Mouse (Mus musculus) neural tube, embryonic 15.5 days (tissue): ENCODE results near the gene Gm13271. TPM values are rescaled to one million over a fixed set of nuclear protein-coding genes. Genes with fewer than 3 reads are reported as not detected.
A peak's percentile ranks its signal among the peaks of the same experiment; 100 is the strongest.
"Not testable (repeated sequence)": the region's sequence is repeated elsewhere in the genome, so short reads cannot be mapped to it uniquely, and the experiment has no call there.

ENCODE experiments used
- ATAC-seq: fragments of 200-750 bp; cut with Nextera tagmentation; 2 replicates; pipeline ENCODE4 v1.8.0; 2017; ENCODE audit warnings: mild to moderate bottlenecking, moderate TSS enrichment, moderate library complexity; ENCODE audit not compliant: low FRiP score
- H3K27ac ChIP-seq: fragments of 300-500 bp; sonication (generic); replicated peaks from 2 replicates; pipeline ENCODE4 v1.5.1; 2015; ENCODE audit warnings: mild to moderate bottlenecking, inconsistent platforms
- H3K27me3 ChIP-seq: fragments of 300-500 bp; sonication (generic); replicated peaks from 2 replicates; pipeline ENCODE4 v1.6.1; 2015; ENCODE audit warnings: inconsistent platforms
- H3K36me3 ChIP-seq: fragments of 300-500 bp; sonication (generic); 2 replicates; pipeline ENCODE4 v1.6.1; 2015; ENCODE audit warnings: inconsistent platforms
- H3K4me1 ChIP-seq: fragments of 300-500 bp; sonication (generic); 2 replicates; pipeline ENCODE4 v1.6.1; 2015; ENCODE audit warnings: inconsistent platforms
- H3K4me2 ChIP-seq: fragments of 300-500 bp; sonication (generic); 2 replicates; pipeline ENCODE4 v1.6.1; 2015; ENCODE audit warnings: inconsistent platforms, mild to moderate bottlenecking, moderate library complexity
- H3K4me3 ChIP-seq: fragments of 300-500 bp; sonication (generic); replicated peaks from 2 replicates; pipeline ENCODE4 v1.5.1; 2015; ENCODE audit warnings: mild to moderate bottlenecking, inconsistent platforms
- H3K9ac ChIP-seq: fragments of 300-500 bp; sonication (generic); replicated peaks from 2 replicates; pipeline ENCODE4 v1.6.1; 2015; ENCODE audit warnings: mild to moderate bottlenecking, inconsistent platforms
- H3K9me3 ChIP-seq: fragments of 300-500 bp; sonication (generic); replicated peaks from 2 replicates; pipeline ENCODE4 v1.6.1; 2016; ENCODE audit warnings: inconsistent platforms
- WGBS: fragments of 180-500 bp; shearing (Covaris S2); methylation state at CpG from one replicate; pipeline ENCODE4 v1.1.7; 2015; ENCODE audit warnings: mixed read lengths; 5-methylcytosine and 5-hydroxymethylcytosine counted together
- polyA plus RNA-seq: library from polyadenylated mRNA; unstranded; fragments of >200 nt; fragmentation: Nextera tagmentation; extraction: Ambion mirVana; gene quantifications from 2 replicates; pipeline ENCODE4 v1.2.1, GENCODE M21; 2015

The Gm13271 gene
- polyA plus RNA-seq, 1 experiment from 2014 or later: not detected

DNA sequence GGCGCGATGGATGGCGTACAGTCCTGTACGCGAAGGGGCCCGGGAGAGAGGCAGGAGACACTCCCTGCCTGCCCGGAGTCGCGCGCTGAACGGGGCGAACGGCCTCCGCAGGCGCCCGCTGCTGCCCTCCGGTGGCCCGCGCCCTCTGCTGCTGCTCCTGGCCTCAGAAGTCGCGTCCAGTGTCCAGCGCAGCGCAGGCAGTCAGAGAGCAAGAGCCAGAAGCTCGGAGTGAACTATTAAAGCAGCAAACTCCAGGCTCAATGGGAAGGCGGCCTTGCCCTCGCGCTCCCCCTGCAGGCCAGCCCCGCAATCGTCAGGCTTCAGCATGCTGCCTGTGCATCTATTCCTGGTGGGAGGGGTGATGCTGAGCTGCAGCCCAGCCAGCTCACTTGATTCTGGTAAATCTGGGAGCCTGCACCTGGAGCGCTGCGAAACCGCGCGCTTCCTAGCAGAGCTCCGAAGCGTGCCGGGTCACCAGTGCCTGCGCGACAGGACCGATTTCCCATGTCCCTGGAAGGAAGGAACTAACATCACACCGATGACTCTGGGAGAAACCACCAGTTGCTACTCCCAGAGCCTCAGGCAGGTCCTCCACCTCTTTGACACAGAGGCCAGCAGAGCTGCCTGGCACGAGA lies 8.8 kb downstream of the Gm13271 start:
- 4% methylated on average over 28 of the region's 42 CpGs for WGBS
- H3K36me3 ChIP-seq, ATAC-seq, H3K4me1 ChIP-seq, H3K27ac ChIP-seq, H3K9me3 ChIP-seq, H3K9ac ChIP-seq, H3K27me3 ChIP-seq: not testable (repeated sequence)
- H3K4me3 ChIP-seq: peak overlapping the region; percentile 38
- peak overlapping the region; percentile 62 for H3K4me2 ChIP-seq

DNA sequence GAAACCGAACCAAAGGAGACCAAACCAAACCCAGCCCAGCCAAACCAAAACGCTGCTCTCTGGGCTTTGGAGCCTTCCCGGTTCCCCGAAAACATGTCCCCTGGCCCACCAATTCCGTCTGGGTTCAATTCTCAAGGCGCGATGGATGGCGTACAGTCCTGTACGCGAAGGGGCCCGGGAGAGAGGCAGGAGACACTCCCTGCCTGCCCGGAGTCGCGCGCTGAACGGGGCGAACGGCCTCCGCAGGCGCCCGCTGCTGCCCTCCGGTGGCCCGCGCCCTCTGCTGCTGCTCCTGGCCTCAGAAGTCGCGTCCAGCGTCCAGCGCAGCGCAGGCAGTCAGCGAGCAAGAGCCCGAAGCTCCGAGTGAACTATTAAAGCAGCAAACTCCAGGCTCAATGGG lies 18.9 kb downstream of the Gm13271 start, which contains the start of gene Gm13290:
TSS of gene Gm13290 (plus strand) at position 301 of the 400 bp plus-strand sequence.
- not testable (repeated sequence) for H3K27ac ChIP-seq, H3K4me2 ChIP-seq, H3K4me3 ChIP-seq, H3K9ac ChIP-seq, H3K27me3 ChIP-seq, H3K9me3 ChIP-seq, H3K4me1 ChIP-seq, H3K36me3 ChIP-seq, ATAC-seq
- WGBS: no CpG with 5 or more reads among the region's 32 CpGs

DNA sequence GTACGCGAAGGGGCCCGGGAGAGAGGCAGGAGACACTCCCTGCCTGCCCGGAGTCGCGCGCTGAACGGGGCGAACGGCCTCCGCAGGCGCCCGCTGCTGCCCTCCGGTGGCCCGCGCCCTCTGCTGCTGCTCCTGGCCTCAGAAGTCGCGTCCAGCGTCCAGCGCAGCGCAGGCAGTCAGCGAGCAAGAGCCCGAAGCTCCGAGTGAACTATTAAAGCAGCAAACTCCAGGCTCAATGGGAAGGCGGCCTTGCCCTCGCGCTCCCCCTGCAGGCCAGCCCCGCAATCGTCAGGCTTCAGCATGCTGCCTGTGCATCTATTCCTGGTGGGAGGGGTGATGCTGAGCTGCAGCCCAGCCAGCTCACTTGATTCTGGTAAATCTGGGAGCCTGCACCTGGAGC lies 22.0 kb downstream of the Gm13271 start, which contains the start of gene Gm13289:
TSS of gene Gm13289 (plus strand) at position 301 of the 400 bp plus-strand sequence.
- not testable (repeated sequence) for H3K4me3 ChIP-seq, H3K27me3 ChIP-seq, H3K9me3 ChIP-seq, H3K4me2 ChIP-seq, H3K36me3 ChIP-seq, ATAC-seq, H3K27ac ChIP-seq, H3K4me1 ChIP-seq, H3K9ac ChIP-seq
- no CpG with 5 or more reads among the region's 29 CpGs for WGBS

DNA sequence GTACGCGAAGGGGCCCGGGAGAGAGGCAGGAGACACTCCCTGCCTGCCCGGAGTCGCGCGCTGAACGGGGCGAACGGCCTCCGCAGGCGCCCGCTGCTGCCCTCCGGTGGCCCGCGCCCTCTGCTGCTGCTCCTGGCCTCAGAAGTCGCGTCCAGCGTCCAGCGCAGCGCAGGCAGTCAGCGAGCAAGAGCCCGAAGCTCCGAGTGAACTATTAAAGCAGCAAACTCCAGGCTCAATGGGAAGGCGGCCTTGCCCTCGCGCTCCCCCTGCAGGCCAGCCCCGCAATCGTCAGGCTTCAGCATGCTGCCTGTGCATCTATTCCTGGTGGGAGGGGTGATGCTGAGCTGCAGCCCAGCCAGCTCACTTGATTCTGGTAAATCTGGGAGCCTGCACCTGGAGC lies 24.9 kb downstream of the Gm13271 start, which contains the start of gene Gm13272:
TSS of gene Gm13272 (plus strand) at position 301 of the 400 bp plus-strand sequence.
- H3K27me3 ChIP-seq, H3K4me1 ChIP-seq, H3K9me3 ChIP-seq, H3K4me3 ChIP-seq, H3K9ac ChIP-seq, H3K4me2 ChIP-seq, H3K36me3 ChIP-seq, ATAC-seq, H3K27ac ChIP-seq: not testable (repeated sequence)
- no CpG with 5 or more reads among the region's 29 CpGs for whole genome bisulfite sequencing

DNA sequence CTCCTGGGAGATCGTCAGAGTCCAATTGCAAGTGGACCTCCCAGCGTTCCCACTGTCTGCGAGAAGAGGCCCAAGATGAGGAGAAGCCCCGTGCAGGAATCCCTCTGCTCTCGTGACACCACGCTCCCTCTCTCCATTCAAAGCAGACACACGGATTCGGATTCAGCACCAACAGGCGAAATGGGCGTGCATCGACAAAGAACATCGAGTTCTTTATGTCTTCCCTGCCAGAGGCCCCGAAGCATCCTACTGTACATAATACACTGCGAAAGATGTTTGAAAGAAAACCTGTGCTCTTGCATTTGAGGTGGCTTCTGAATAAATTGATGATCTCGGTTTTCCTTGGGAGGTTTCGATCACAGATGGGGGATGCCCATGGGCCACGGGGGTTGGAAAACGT lies 25.7 kb downstream of the Gm13271 start:
- H3K4me3 ChIP-seq, H3K36me3 ChIP-seq, H3K27ac ChIP-seq, H3K9me3 ChIP-seq, H3K4me1 ChIP-seq, ATAC-seq, H3K27me3 ChIP-seq, H3K4me2 ChIP-seq, H3K9ac ChIP-seq: not testable (repeated sequence)
- 50% methylated on average over 15 of the region's 18 CpGs for WGBS

DNA sequence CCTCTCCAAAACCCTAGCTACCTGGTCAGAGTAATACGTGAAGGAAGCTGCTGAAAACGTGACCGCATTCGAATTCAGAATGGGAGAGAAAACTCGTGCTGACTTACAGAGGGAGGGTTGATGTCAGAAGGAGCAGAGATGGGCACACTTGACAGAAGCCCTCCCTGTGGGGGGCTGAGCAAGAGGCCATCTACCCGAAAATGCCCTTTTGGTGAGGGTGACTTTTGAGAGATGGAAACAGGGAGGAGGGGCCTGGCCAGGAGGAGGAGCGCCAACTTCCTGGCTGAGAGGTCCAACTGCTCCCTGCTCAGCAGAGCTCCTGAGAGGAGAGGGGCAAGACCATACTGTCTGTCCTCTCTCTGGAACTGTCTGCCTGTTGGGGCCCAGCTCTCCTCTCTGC lies 27.2 kb downstream of the Gm13271 start, which contains the start of gene Ifnz:
TSS of gene Ifnz (plus strand) at position 301 of the 400 bp plus-strand sequence.
- not testable (repeated sequence) for H3K9ac ChIP-seq, H3K4me1 ChIP-seq, H3K27me3 ChIP-seq, H3K27ac ChIP-seq, H3K9me3 ChIP-seq, ATAC-seq, H3K36me3 ChIP-seq
- peak within 1 kb of the TSS; percentile 50 for H3K4me2 ChIP-seq
- 32% methylated on average over 4 of the region's 7 CpGs for WGBS
- H3K4me3 ChIP-seq: peak within 1 kb of the TSS; percentile 14; the same call in 1 of the 2 replicates

DNA sequence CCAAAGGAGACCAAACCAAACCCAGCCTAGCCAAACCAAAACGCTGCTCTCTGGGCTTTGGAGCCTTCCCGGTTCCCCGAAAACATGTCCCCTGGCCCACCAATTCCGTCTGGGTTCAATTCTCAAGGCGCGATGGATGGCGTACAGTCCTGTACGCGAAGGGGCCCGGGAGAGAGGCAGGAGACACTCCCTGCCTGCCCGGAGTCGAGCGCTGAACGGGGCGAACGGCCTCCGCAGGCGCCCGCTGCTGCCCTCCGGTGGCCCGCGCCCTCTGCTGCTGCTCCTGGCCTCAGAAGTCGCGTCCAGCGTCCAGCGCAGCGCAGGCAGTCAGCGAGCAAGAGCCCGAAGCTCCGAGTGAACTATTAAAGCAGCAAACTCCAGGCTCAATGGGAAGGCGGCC lies 27.7 kb downstream of the Gm13271 start:
- H3K9me3 ChIP-seq, ATAC-seq, H3K9ac ChIP-seq, H3K4me1 ChIP-seq, H3K27ac ChIP-seq, H3K27me3 ChIP-seq, H3K36me3 ChIP-seq: not testable (repeated sequence)
- peak overlapping the region; percentile 50 for H3K4me2 ChIP-seq
- peak overlapping the region; percentile 14; the same call in 1 of the 2 replicates for H3K4me3 ChIP-seq
- WGBS: 3% methylated on average over 3 of the region's 31 CpGs

DNA sequence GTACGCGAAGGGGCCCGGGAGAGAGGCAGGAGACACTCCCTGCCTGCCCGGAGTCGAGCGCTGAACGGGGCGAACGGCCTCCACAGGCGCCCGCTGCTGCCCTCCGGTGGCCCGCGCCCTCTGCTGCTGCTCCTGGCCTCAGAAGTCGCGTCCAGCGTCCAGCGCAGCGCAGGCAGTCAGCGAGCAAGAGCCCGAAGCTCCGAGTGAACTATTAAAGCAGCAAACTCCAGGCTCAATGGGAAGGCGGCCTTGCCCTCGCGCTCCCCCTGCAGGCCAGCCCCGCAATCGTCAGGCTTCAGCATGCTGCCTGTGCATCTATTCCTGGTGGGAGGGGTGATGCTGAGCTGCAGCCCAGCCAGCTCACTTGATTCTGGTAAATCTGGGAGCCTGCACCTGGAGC lies 30.7 kb downstream of the Gm13271 start, which contains the start of gene Gm13276:
TSS of gene Gm13276 (plus strand) at position 301 of the 400 bp plus-strand sequence.
- not testable (repeated sequence) for H3K4me1 ChIP-seq, H3K4me3 ChIP-seq, ATAC-seq, H3K36me3 ChIP-seq, H3K27me3 ChIP-seq, H3K4me2 ChIP-seq, H3K9ac ChIP-seq, H3K27ac ChIP-seq, H3K9me3 ChIP-seq
- WGBS: no CpG with 5 or more reads among the region's 27 CpGs

DNA sequence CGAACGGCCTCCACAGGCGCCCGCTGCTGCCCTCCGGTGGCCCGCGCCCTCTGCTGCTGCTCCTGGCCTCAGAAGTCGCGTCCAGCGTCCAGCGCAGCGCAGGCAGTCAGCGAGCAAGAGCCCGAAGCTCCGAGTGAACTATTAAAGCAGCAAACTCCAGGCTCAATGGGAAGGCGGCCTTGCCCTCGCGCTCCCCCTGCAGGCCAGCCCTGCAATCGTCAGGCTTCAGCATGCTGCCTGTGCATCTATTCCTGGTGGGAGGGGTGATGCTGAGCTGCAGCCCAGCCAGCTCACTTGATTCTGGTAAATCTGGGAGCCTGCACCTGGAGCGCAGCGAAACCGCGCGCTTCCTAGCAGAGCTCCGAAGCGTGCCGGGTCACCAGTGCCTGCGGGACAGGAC lies 33.7 kb downstream of the Gm13271 start, which contains the start of gene Gm13277:
TSS of gene Gm13277 (plus strand) at position 231 of the 400 bp plus-strand sequence.
- not testable (repeated sequence) for ATAC-seq, H3K4me1 ChIP-seq, H3K9me3 ChIP-seq, H3K36me3 ChIP-seq, H3K4me3 ChIP-seq, H3K27ac ChIP-seq, H3K9ac ChIP-seq, H3K27me3 ChIP-seq, H3K4me2 ChIP-seq
- WGBS: 0% methylated on average over 1 of the region's 28 CpGs

DNA sequence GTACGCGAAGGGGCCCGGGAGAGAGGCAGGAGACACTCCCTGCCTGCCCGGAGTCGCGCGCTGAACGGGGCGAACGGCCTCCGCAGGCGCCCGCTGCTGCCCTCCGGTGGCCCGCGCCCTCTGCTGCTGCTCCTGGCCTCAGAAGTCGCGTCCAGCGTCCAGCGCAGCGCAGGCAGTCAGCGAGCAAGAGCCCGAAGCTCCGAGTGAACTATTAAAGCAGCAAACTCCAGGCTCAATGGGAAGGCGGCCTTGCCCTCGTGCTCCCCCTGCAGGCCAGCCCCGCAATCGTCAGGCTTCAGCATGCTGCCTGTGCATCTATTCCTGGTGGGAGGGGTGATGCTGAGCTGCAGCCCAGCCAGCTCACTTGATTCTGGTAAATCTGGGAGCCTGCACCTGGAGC lies 36.6 kb downstream of the Gm13271 start, which contains the start of gene Gm13278:
TSS of gene Gm13278 (plus strand) at position 301 of the 400 bp plus-strand sequence.
- ATAC-seq, H3K4me2 ChIP-seq, H3K9ac ChIP-seq, H3K4me3 ChIP-seq, H3K4me1 ChIP-seq, H3K27me3 ChIP-seq, H3K36me3 ChIP-seq, H3K27ac ChIP-seq, H3K9me3 ChIP-seq: not testable (repeated sequence)
- no CpG with 5 or more reads among the region's 28 CpGs for WGBS

DNA sequence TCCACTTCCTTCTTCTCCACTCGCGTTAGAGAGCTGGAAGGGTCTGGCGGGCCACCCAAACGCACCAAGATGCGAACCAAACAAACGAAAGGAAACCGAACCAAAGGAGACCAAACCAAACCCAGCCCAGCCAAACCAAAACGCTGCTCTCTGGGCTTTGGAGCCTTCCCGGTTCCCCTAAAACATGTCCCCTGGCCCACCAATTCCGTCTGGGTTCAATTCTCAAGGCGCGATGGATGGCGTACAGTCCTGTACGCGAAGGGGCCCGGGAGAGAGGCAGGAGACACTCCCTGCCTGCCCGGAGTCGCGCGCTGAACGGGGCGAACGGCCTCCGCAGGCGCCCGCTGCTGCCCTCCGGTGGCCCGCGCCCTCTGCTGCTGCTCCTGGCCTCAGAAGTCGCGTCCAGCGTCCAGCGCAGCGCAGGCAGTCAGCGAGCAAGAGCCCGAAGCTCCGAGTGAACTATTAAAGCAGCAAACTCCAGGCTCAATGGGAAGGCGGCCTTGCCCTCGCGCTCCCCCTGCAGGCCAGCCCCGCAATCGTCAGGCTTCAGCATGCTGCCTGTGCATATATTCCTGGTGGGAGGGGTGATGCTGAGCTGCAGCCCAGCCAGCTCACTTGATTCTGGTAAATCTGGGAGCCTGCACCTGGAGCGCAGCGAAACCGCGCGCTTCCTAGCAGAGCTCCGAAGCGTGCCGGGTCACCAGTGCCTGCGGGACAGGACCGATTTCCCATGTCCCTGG lies 39.4 kb downstream of the Gm13271 start, which contains the start of gene Gm13275:
TSS of gene Gm13275 (plus strand) at position 552 of the 740 bp plus-strand sequence.
- not testable (repeated sequence) for H3K4me2 ChIP-seq, H3K9me3 ChIP-seq, ATAC-seq, H3K27ac ChIP-seq, H3K4me3 ChIP-seq, H3K9ac ChIP-seq, H3K36me3 ChIP-seq, H3K27me3 ChIP-seq, H3K4me1 ChIP-seq
- 0% methylated on average over 11 of the region's 52 CpGs for WGBS

DNA sequence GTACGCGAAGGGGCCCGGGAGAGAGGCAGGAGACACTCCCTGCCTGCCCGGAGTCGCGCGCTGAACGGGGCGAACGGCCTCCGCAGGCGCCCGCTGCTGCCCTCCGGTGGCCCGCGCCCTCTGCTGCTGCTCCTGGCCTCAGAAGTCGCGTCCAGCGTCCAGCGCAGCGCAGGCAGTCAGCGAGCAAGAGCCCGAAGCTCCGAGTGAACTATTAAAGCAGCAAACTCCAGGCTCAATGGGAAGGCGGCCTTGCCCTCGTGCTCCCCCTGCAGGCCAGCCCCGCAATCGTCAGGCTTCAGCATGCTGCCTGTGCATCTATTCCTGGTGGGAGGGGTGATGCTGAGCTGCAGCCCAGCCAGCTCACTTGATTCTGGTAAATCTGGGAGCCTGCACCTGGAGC lies 42.4 kb downstream of the Gm13271 start, which contains the start of gene Gm13279:
TSS of gene Gm13279 (plus strand) at position 301 of the 400 bp plus-strand sequence.
- not testable (repeated sequence) for H3K9me3 ChIP-seq, H3K4me3 ChIP-seq, H3K9ac ChIP-seq, H3K27me3 ChIP-seq, H3K4me1 ChIP-seq, H3K4me2 ChIP-seq, H3K27ac ChIP-seq, ATAC-seq, H3K36me3 ChIP-seq
- no CpG with 5 or more reads among the region's 28 CpGs for WGBS
